Comparison of ENCODE assay signal across 8 mouse cellular contexts in genomic region chr15:79545496-79545895, GRCm38 (mm10). TPM values are rescaled to one million over a fixed set of nuclear protein-coding genes. Genes with fewer than 3 reads are reported as not detected.
DNase-seq lines count a peak whose midpoint lies in the region; ATAC-seq and TF ChIP-seq lines count a peak whose summit lies in the region.

No protein-coding gene starts in this region.

- H3K4me1 ChIP-seq in kidney, embryonic 15.5 days = peaks cover 26% of the 10 kb centered on the region
- peaks cover 7% of the 10 kb centered on the region for H3K4me1 ChIP-seq in bone marrow macrophage, adult 2 months (ENCODE audit: control insufficient read depth, insufficient read depth, low read length)
- peaks cover 38% of the 10 kb centered on the region for H3K4me1 ChIP-seq in hindbrain, embryonic 15.5 days (replicated peaks)
- H3K4me1 ChIP-seq in midbrain, embryonic 15.5 days = peaks cover 29% of the 10 kb centered on the region

- no peak for TF ChIP-seq CTCF in bone marrow macrophage, adult 2 months (IDR thresholded peaks at IDR 0.05; ENCODE audit: low read depth, low read length)

- peak overlapping the region; percentile 67 for H3K4me2 ChIP-seq in kidney, embryonic 15.5 days
- H3K4me2 ChIP-seq in hindbrain, embryonic 15.5 days = peak overlapping the region; percentile 83
- H3K4me2 ChIP-seq in midbrain, embryonic 15.5 days = peak overlapping the region; percentile 82

- peaks cover 45% of the 10 kb centered on the region for H3K36me3 ChIP-seq in kidney, embryonic 15.5 days
- H3K36me3 ChIP-seq in hindbrain, embryonic 15.5 days = peaks cover 36% of the 10 kb centered on the region
- H3K36me3 ChIP-seq in midbrain, embryonic 15.5 days (replicated peaks) = peaks cover 34% of the 10 kb centered on the region

- peak overlapping the region; percentile 87 for H3K4me3 ChIP-seq in kidney, embryonic 15.5 days (replicated peaks)
- peak overlapping the region; percentile 71 for H3K4me3 ChIP-seq in bone marrow macrophage, adult 2 months (ENCODE audit: insufficient read depth, low read length)
- H3K4me3 ChIP-seq in hindbrain, embryonic 15.5 days = peak overlapping the region; percentile 85
- H3K4me3 ChIP-seq in midbrain, embryonic 15.5 days = peak overlapping the region; percentile 84

- peak overlapping the region; percentile 99 for H3K27ac ChIP-seq in kidney, embryonic 15.5 days
- peak overlapping the region; percentile 87 for H3K27ac ChIP-seq in bone marrow macrophage, adult 2 months (ENCODE audit: insufficient read depth, low read depth, low read length)
- H3K27ac ChIP-seq in hindbrain, embryonic 15.5 days (replicated peaks) = peak overlapping the region; percentile 99
- H3K27ac ChIP-seq in midbrain, embryonic 15.5 days = peak overlapping the region; percentile 99

- DNase-seq in kidney, adult 9 months = no peak
- no peak for DNase-seq in adrenal gland, postnatal 14 days
- no peak for DNase-seq in cerebellum, postnatal 14 days
- no peak for DNase-seq in right cerebral cortex, postnatal 36 days (ENCODE audit: low spot score in 2 of 2)

- H3K27me3 ChIP-seq in kidney, embryonic 15.5 days = 0 out of 2 replicates have a peak, but pooled peaks cover 4% of the 10 kb centered on the region
- H3K27me3 ChIP-seq in hindbrain, embryonic 15.5 days = 0 out of 2 replicates have a peak, but pooled peaks cover 2% of the 10 kb centered on the region
- no peaks in the 10 kb centered on the region for H3K27me3 ChIP-seq in midbrain, embryonic 15.5 days (replicated peaks)

- H3K9ac ChIP-seq in kidney, embryonic 15.5 days = peak overlapping the region; percentile 99
- peak overlapping the region; percentile 95 for H3K9ac ChIP-seq in hindbrain, embryonic 15.5 days
- H3K9ac ChIP-seq in midbrain, embryonic 15.5 days = peak overlapping the region; percentile 98

- ATAC-seq in kidney, embryonic 15.5 days (replicated peaks; ENCODE audit: low FRiP score) = no peak
- ATAC-seq in hindbrain, embryonic 15.5 days (ENCODE audit: low FRiP score, low read depth) = no peak
- no peak for ATAC-seq in midbrain, embryonic 15.5 days (replicated peaks)

- TF ChIP-seq POLR2A in bone marrow macrophage, adult 2 months (IDR thresholded peaks at IDR 0.05; ENCODE audit: borderline replicate concordance, low read depth, low read length) = no peak

- H3K9me3 ChIP-seq in kidney, embryonic 15.5 days (replicated peaks) = no peaks in the 10 kb centered on the region
- no peaks in the 10 kb centered on the region for H3K9me3 ChIP-seq in hindbrain, embryonic 15.5 days
- H3K9me3 ChIP-seq in midbrain, embryonic 15.5 days = no peaks in the 10 kb centered on the region

- WGBS in kidney, embryonic 15.5 days = 2% methylated on average over 3 of the region's 3 CpGs
- 4% methylated on average over 3 of the region's 3 CpGs for WGBS in hindbrain, embryonic 15.5 days
- 4% methylated on average over 3 of the region's 3 CpGs for WGBS in midbrain, embryonic 15.5 days

RNA-seq across cellular contexts. Expression of gene Ddx17, which starts 1.0 kb away (rescaled TPM):
- polyA plus RNA-seq in kidney, embryonic 15.5 days (2015; fragmentation: Nextera tagmentation; extraction: Ambion mirVana) = 50.0 and 51.0 TPM in 2 replicates
- 212 and 228 TPM in 2 replicates for polyA plus RNA-seq in bone marrow macrophage, adult 2 months (2012; ENCODE audit: insufficient read depth, insufficient read length, missing spikeins)
- polyA plus RNA-seq in hindbrain, embryonic 15.5 days (2015; fragmentation: Nextera tagmentation; extraction: Ambion mirVana) = 47.2 and 53.9 TPM in 2 replicates
- 57.8 and 63.3 TPM in 2 replicates for polyA plus RNA-seq in midbrain, embryonic 15.5 days (2015; fragmentation: Nextera tagmentation; extraction: Ambion mirVana)
- total RNA-seq in adrenal gland, postnatal 14 days (2021) = 281 and 315 TPM in 2 replicates

RNA-seq across cellular contexts. Expression of gene Kdelr3, which starts 29.3 kb away (rescaled TPM):
- 69.5 and 71.8 TPM in 2 replicates for polyA plus RNA-seq in kidney, embryonic 15.5 days (2015; fragmentation: Nextera tagmentation; extraction: Ambion mirVana)
- not detected in 2 replicates for polyA plus RNA-seq in bone marrow macrophage, adult 2 months (2012; ENCODE audit: insufficient read depth, insufficient read length, missing spikeins)
- polyA plus RNA-seq in hindbrain, embryonic 15.5 days (2015; fragmentation: Nextera tagmentation; extraction: Ambion mirVana) = 12.0 and 13.1 TPM in 2 replicates
- polyA plus RNA-seq in midbrain, embryonic 15.5 days (2015; fragmentation: Nextera tagmentation; extraction: Ambion mirVana) = 9.0 and 11.0 TPM in 2 replicates
- 6.8 and 7.3 TPM in 2 replicates for total RNA-seq in adrenal gland, postnatal 14 days (2021)

RNA-seq across cellular contexts. Expression of gene Kcnj4, which starts 40.5 kb away (rescaled TPM):
- polyA plus RNA-seq in kidney, embryonic 15.5 days (2015; fragmentation: Nextera tagmentation; extraction: Ambion mirVana) = 0.08 and 0.12 TPM in 2 replicates
- not detected in 2 replicates for polyA plus RNA-seq in bone marrow macrophage, adult 2 months (2012; ENCODE audit: insufficient read depth, insufficient read length, missing spikeins)
- not detected in 2 replicates for polyA plus RNA-seq in hindbrain, embryonic 15.5 days (2015; fragmentation: Nextera tagmentation; extraction: Ambion mirVana)
- 0.10 TPM in 1 of 2 replicates, not detected in the other for polyA plus RNA-seq in midbrain, embryonic 15.5 days (2015; fragmentation: Nextera tagmentation; extraction: Ambion mirVana)
- total RNA-seq in adrenal gland, postnatal 14 days (2021) = 0.19 and 0.23 TPM in 2 replicates

RNA-seq across cellular contexts. Expression of gene Dmc1, which starts 59.4 kb away (rescaled TPM):
- polyA plus RNA-seq in kidney, embryonic 15.5 days (2015; fragmentation: Nextera tagmentation; extraction: Ambion mirVana) = 2.6 and 2.7 TPM in 2 replicates
- polyA plus RNA-seq in bone marrow macrophage, adult 2 months (2012; ENCODE audit: insufficient read depth, insufficient read length, missing spikeins) = 0.86 TPM in 1 of 2 replicates, not detected in the other
- polyA plus RNA-seq in hindbrain, embryonic 15.5 days (2015; fragmentation: Nextera tagmentation; extraction: Ambion mirVana) = 0.49 and 1.0 TPM in 2 replicates
- 0.56 and 0.98 TPM in 2 replicates for polyA plus RNA-seq in midbrain, embryonic 15.5 days (2015; fragmentation: Nextera tagmentation; extraction: Ambion mirVana)
- 3.1 TPM in 2 replicates for total RNA-seq in adrenal gland, postnatal 14 days (2021)
